Mouse (Mus musculus): Measurements from ENCODE around the gene Msh4.
A peak's percentile ranks its signal among the peaks of the same experiment; 100 is the strongest.
"Not testable (repeated sequence)": the region's sequence is repeated elsewhere in the genome, so short reads cannot be mapped to it uniquely, and the experiment has no call there.

Gene Msh4

DNA sequence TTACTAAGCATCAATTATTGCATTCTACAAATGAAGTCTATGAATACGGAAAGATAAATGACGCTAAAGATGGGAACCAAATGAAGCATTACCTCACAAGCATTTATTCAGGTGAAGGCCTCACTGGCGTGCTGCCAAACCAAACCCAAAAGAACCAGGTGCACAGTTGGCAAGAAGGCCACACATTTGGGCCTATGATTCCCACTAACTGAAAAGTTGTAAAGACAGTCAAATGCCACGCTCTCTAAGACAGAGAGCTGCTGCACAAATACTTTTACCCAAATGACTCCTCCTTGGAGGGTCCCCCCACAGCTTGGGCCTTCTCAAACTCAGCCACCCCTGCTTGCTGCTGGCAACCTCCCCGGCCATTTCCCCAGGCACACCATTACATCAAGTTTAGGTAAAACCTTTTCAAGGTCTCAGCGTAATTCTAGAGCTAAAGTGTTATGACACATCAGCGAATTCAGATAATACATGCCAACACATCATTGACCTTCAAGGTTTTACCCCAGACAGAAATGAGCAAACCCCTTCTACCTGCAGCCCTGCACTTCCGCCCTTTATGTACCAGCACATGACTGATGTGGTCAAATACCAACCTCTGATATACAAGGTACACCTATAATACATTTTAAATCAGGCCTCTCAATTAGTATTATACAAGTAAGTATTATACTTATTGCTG, 5.4 kb upstream of the Msh4 start:
- DNase-seq = no peak

DNA sequence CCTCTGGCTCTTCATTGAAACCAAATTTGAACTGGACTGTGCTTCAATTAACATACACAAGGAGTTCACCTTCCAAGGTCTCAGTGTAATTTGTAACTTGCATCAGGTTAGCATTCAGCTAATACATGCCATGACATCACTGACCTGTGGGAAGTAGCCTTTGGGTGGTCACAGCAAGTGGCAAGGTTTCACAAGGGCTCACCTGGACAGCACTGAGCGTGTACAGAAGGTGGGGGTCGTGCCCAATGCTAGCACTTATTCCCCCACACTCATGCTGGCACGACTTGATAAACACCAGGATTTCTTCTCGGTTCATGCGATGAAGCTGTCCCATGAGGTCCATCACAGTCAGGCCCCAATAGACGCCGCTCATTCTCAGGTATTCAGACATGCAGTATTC, 4.6 kb upstream of the Msh4 start:
- DNase-seq = no peak

DNA sequence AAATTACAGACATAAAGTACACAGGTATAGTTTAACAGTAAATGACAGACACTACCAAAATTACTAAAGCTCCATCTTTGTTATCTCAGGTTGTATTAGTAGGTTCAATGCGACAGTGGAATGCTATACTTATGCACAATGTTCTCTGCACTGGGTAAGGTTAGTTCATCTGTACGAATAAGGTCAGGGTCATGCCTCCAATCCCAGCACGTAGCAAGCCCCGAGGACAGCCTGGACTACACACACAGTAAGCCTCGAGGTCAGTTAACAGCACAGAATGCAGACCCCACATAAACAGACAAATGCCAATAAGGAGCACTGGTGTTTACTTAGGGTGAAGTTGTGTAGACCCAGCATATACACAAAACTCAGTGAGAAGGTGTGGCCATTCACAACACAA, 3.0 kb upstream of the Msh4 start:
- DNase-seq = no peak

DNA sequence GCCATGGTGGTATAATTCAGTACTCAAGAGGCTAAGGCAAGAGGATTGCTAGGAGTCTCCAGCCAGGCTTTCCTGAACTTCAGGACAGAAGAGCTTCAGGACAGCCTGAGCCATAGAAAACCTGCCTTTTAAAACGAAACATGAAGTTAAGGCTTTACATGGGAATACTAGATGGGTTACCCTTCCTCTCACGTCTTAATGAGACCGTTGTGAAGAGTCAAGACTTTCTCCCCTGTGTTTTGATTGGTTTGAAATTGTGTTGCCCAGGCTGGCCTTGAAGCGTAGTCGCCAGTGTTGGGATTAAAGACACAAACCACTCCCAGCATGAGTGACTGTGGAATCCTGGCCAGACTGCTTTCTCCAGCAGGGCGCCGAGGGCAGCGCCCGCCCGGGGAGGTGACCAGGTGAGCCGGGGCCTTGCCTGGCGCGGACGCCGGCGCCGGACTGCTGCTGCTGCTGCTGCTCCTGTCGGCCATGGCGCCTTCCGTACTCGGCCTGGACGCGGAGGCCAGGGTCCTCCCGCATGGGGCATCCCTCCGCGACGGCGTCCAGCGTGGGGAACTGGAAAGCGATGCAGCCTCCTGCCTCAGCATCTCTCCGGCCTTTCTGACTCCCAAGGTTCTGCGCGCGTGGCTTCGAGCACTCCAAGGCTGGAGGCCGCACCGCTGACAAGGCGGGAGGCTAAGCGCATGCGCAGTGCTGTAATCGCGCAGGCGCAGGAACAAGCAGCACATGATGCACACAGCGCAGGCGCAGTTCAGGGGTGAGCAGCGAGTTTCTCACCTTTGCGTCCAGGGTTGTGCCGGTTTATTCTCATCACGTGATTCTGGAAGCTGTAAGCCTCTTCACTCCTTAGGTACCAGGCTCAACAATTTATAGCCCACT, 445 bp downstream of the Msh4 start:
- DNase-seq = no peak

DNA sequence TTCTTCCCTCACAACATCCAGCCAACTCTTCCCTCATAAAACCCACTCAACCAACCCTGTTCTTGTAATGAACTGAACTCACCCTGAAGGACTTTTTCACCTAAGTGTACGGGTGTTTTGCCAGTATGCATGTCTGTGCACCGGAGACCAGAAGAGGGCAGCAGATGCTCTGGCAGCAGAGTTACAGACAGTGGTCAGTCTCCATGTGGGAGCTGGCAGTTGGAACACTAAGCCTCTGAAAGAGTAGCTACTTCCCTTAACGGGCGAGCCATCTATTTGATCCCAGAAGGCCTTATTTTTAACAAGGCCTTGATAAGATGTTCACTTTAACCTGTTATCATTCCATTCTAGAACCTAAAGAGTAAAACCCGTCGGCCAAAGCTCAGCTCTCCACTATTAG, 1.4 kb downstream of the Msh4 start:
- peak; percentile 27 for DNase-seq

DNA sequence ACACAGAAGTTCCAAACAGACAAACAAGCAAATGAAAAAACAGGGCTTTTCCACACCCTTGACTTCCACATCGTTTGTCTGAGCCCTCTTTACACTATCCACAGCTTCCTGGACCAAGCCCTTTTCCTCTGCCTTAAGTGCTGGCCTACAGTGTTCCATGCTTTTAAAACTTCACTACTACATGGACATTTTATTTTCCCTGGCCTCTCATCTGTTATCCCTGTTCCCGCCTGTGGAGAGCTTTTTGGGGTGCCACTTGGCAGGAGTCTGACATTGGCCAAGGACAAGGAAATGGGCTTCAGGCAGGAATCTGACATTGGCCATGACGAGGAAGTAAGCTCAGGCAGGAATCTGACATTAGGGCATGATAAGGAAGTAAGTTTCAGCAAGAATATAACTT, 3.3 kb downstream of the Msh4 start:
- no peak for DNase-seq

DNA sequence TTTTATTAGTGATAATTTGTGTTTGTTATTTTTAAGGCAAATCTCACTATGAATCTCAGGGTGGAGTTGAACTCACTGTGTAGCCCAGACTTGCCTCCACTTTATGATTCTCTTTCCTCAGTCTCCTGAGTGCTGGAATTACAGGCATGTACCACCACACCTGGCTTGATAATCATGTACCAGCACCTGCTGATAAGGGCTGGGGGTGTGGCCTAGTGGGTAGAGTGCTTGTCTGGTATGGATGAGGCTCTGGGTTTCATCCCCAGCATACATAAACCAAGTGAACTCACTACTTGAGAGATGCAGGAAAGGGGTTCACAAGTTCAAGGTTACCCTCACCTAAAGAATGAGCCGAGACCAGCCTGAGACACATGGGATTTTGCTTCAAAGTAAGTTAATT, 4.0 kb downstream of the Msh4 start:
- no peak for DNase-seq

DNA sequence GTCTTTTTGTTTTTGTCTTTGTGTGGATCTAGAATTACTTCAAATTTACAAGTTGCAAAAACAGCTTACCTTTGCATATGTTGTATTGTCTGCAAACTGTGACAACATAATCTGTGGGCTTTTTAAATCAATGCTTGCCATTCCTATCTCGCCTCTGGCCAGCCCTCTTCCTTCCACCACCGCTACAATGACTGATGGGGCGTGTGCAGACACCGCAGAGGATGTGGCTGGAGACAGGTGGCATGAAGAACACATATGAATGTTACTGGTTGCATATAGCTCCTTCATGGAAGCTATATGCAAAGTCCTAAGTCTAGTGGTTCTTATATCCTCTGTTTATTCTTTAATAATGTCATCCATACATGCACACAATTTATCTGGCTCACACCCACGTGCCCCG, 8.7 kb downstream of the Msh4 start:
- no peak for DNase-seq

DNA sequence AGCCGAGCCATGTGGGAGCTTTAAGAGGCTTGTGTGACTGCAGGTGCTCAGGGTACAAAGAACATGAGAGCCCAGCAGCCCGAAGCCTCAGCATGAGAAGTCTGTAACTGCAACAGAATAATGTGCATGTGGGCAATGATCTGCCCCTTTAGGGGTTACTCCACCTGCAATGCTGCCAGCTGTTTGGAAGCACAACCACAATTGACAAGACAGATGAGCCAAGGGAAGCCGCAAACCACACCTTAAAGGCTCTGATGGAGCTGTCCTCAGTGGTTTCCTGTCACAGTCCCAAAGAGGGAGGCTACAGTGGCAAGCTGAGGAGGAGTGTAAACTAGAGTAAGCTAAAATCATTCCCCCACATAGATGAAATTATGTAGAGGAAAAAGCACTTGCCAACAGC, 10.5 kb downstream of the Msh4 start:
- no peak for DNase-seq

DNA sequence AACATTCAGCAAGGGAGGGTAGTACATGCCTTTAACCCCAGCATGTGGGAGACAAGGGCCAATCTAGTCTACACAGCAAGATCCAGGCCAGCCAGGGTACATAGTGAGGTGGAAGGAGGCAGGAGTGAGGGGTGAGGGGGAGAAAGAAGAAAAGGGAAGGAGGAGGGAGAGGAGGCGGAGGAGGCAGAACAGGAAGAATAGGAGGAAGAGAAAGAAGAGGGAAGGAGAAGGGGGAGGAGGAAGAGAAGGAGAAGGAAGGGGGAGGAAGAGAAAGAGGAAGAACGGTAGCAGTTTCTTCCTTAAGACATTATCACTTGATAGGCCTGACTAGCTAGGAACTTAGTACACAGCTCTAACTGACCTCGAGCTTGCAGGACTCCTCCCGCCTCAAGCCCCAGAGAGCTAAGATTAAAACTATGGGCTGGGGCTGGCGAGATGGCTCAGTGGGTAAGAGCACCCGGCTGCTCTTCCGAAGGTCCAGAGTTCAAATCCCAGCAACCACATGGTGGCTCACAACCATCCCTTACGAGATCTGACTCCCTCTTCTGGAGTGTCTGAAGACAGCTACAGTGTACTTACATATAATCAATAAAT, 16.7 kb downstream of the Msh4 start:
- DNase-seq = no peak

DNA sequence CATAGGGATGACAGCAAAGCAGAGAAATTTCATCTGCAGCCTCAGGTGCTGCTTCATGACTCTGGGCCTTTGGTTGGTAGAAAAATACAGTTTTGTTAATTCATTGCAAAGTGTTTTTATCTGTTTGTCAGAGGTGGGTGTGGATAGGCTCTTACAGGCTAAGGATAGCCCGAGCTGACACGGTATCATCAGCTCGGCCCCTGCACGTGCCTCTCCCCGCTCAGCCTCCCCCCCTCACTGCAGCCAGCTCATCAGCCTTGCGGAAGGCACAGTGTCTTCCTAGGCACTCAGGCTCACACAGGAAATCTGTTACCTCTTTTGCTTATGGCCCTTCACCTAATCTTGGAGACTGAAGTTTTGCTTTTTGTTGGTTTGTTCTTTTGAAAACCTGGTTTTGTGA, 17.8 kb downstream of the Msh4 start:
- DNase-seq = no peak

DNA sequence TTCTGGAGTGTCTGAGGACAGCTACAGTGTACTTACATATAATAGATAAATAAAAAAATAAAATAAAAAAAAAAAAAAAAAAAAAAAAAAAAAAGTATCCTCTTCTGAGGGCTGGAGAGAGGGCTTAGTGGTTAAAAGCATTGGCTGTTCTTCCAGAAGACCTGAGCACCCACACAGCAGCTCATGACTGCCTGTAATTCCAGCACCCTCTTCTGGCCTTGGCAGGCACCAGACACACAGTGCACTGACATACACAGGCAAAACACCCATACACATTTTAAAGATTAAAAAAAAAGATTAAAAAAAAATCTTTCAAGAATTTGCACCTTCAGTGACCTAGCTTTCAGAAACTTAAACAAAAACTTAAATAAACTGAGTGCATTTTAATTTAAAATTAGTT, 19.6 kb downstream of the Msh4 start:
- DNase-seq = no peak

DNA sequence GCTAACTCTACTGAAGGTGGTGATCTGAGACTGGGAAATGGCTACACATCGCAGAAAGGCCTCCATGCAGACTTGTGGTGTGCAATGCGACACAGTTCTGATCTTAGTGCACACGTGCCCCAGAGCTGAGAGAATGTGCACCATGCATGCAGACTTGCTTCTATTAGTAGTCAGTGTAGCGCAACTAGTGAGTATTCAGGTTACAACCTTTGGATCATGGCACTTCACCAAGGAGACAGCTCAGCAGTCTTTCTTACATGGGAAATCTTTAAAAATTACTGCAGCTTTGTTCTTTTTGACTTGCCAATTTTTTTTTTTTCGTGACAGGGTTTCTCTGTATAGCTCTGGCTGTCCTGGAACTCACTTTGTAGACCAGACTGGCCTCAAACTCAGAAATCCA, 34.5 kb downstream of the Msh4 start:
- no peak for DNase-seq

DNA sequence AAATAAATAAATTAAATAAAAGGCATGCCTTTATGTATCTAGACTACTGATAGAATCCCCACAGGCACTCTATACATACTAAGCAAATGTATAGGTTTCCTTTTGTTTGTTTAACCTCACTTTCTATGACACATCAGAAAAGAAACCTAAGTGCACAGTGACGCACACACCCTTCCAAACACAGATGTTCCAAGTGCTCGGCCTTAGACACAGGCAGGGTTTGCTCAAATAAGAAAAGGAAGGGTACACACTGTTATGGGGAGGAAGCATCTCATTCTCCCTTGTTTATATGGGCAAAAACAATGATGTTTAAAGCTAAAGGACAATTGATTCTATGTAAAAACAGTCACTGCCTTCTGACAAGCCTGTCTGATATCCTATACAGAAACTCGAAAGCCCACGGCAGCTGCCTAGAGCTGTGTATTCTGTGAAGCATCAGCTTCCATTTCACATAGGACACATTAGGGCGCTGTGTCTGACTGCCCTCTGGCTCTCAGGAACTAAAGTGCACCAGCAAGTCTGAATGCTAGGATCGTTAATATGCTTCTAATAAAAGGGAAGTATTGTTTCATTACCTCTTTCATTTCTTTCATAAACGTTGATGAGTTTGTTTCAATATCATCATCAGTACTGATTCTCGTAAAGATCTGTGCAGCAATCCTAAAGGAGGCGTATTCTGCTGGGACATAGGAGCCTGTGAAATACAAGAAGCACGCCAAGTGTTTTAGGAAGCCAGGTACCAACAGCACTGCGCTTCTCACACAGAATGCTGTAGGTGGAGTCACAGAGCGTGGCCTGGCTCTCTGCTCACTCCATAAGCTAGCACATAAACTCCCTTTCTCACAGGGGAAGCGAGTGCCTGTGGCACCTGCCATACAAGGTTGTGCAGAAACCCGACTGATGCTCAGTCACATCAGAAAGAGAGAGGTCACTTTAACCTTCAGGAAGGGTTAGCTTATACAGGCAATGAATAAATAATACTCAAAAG, 38.5 kb downstream of the Msh4 start:
- DNase-seq = no peak

DNA sequence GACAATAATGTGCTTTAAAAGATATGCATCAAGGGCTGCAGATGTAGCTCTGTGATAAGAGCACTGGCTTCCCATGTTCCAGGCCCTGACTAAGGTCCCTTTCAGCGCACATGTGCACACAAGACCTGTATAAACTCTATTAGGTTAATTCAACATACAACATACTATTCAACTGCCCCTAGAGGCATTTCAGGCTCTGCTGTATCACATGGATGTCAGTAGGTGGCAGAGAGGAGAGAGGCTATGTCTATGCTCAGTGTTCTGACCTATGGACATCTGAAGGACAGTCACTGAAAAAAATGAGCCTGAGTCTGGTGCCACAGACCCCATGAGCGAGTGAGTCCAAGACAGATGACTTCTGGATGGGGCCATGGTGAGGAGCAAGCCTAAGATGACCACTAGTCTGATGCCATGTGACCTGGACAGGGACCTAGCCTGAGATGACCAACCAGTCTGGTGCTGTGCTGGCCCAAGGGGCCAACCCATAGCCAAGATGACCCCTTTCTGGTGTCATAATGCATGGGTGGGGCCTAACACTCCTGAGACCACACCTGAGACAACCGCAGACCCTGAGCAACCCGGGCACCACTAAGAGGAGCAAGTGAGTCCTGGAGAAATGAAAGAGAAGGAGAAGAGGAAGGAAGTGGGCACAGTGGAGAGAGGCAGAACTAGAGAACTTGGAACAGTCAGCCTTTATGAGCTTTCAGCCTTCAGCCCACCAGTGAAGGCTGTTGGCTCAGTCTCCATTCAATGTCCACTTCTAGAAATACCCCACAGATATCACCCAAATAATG, 41.1 kb downstream of the Msh4 start:
- DNase-seq = no peak

DNA sequence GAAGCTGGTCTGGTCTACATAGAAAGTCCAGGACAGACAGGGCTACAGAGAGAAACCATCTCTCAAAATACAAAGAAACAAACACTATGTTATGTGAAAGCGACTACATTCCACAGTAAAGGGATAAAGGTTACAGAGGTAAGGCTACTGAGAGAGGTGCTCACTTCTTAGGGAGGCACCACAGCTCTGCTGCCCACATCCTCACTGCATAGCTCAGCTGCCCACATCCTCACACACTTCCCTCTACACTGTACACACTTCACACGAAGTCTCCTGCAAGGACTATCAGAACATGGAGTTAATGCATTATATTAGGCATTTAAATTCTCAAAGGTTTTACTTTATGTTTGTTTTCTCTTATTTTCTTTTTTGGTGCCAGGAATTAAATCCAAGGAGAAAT, 42.1 kb downstream of the Msh4 start:
- no peak for DNase-seq

DNA sequence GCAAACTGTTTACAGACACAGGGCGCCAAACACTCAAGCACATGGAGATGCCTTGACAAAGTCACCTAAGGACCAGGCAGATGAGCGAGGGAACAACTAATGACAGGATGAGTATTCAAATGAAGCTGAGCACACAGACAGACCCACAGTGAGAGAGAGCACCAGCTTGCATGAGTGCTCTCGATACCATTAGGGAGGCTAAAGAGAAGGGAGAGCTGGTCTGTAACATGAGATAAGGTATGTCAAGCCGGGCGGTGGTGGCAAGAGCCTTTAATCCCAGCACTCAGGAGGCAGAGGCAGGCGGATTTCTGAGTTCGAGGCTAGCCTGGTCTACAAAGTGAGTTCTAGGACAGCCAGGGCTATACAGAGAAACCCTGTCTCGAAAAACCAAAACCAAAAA, 45.5 kb downstream of the Msh4 start:
- DNase-seq = not testable (repeated sequence)

DNA sequence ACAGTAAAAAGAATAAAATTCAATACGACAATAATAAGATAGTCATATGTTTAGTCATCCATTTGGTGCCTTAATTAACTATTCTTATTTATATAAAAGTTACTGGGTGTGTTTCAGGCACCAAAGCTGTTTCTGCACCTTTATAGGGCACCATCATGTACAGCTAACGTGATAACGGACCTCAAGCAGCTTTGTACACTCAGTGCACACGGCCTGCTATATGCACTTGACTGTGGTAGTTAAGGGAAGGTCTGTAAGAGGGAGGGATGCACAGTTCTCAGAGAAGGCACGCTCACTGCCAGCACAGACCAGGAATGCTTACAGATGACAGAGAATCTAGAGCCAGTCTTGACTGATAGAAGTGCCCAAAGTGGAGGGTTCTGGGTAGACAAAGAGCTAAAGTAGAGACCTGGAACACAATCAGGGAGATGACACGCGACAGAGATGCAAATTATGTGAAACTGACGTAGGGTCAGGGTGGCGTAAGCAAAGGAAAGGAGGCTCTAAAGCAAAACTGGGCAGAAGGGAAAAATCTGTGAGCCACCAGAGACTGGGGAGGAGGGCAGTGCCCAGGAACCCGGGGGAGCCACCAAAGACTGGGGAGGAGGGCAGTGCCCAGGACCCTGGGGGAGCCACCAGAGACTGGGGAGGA, 47.5 kb downstream of the Msh4 start:
- no peak for DNase-seq

DNA sequence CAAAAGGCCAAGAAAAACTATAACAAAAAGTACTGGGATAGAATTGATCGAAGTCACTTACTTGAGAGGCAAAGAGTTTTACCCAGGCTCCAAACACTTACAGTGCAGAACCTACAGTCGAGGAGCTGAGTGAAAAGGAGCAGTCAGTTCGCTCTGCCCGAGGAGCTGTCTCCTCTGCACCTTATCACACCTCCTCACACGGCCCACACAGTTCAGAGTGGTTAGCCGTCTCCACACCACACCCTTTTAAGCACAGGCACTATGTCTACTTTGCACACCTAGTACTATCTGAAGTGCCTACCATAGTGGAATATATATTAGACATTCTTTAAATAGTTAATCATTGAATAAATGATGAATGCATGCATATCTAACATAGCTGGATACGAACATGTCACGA, 53.7 kb downstream of the Msh4 start:
- no peak for DNase-seq

DNA sequence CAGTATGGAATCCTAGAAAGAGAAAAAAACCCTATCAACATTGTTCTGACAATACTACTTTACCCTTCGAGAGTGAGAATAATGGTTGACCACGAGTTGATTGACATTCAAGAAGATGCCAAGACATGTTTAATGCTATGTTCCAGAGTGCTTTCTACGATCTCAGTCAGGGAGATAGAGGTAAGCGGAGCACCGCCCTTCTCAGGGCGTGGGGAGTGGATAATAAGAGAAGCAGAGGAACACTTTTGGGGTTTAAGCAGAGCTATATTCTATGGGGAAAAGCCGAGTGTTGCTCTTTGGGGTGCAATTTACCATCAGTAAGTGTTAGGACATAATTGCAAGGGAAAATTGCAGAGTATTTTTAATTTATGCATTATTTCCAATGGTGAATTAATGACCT, 55.2 kb downstream of the Msh4 start:
- no peak for DNase-seq

DNA sequence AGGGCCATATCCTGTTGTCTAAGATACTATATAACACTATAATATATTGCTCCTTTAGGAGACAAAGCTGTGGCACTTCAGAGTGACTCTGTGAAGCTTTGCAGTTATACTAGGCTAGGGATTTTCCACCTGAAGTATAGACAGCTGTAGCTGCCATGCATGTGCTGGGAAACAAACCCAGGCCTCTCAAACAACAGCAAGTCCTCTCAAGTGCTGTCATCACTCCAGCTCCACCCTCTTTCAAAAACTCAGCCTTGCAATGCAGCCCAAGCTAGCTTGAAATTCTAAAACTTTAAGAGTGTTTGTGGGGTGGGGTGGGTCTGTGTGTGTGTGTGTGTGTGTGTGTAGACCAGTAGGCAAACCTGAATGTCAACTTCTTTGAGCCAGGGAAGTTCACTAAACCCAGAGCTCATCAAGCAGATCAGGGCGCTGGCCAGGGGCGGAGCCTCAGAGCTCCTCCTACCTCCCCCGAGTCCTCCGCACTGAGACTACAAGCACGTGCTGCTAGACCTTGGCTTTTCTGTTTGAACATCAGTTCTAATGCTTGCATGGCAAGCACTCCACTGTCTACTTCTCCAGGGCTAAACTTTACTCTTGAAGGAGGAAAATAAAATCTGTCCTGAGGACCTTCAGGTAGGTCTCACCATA, 56.4 kb downstream of the Msh4 start:
- DNase-seq = no peak

Data from right cerebral cortex, postnatal 4 days (tissue).